Comparison of ENCODE assay signal across 21 mouse cellular contexts in genomic region chr17:25838904-25839303, GRCm38 (mm10). TPM values are rescaled to one million over a fixed set of nuclear protein-coding genes. Genes with fewer than 3 reads are reported as not detected.
DNase-seq lines count a peak whose midpoint lies in the region; ATAC-seq and TF ChIP-seq lines count a peak whose summit lies in the region.
"Had no signal": no experiment of that assay in that cellular context is flagged by ENCODE, and none has a peak within 500 bp of the region (broad histone marks: within the 10 kb centered on the region; RNA-seq: fewer than 3 reads in every experiment).

No protein-coding gene starts in this region.

- DNase-seq in embryonic facial prominence, embryonic 10.5 days (ENCODE audit: low spot score), result no peak
- no peak for DNase-seq in hindbrain, embryonic 11.5 days (ENCODE audit: low spot score)
- DNase-seq in hindbrain, postnatal 0 days (ENCODE audit: low spot score), result no peak
- DNase-seq in kidney, postnatal 10 days, result peak; percentile 14
- DNase-seq in kidney, adult 11 months, result no peak
- DNase-seq in embryo, embryonic 10.5 days (ENCODE audit: low spot score), result no peak
- DNase-seq: adrenal gland, postnatal 10 days; cerebellum, adult 9-10 months; heart, postnatal 10 days; left cerebral cortex, postnatal 4 days; lung, postnatal 10 days had no signal

- no peak overlapping the region for H3K27ac ChIP-seq in embryonic facial prominence, embryonic 13.5 days
- H3K27ac ChIP-seq in embryonic facial prominence, embryonic 10.5 days (replicated peaks), result no peak overlapping the region
- H3K27ac ChIP-seq in hindbrain, embryonic 11.5 days (ENCODE audit: low read depth, low read length), result peak overlapping the region; percentile 27; the same call in 1 of the 2 replicates
- no peak overlapping the region for H3K27ac ChIP-seq in hindbrain, postnatal 0 days
- peak overlapping the region; percentile 10; the same call in 1 of the 2 replicates for H3K27ac ChIP-seq in small intestine, adult 2 months (ENCODE audit: insufficient read depth, low read depth, low read length)
- H3K27ac ChIP-seq: embryonic facial prominence, embryonic 15.5 days; left cerebral cortex, adult 2 months; liver, embryonic 14.5 days; midbrain, embryonic 12.5 days; neural tube, embryonic 12.5 days had no signal

- H3K27me3 ChIP-seq in embryonic facial prominence, embryonic 13.5 days, result no peaks in the 10 kb centered on the region
- H3K27me3 ChIP-seq in embryonic facial prominence, embryonic 10.5 days (replicated peaks; ENCODE audit: low read depth, poor library complexity, severe bottlenecking), result no peaks in the 10 kb centered on the region
- no peaks in the 10 kb centered on the region for H3K27me3 ChIP-seq in hindbrain, embryonic 11.5 days (ENCODE audit: control insufficient read depth, insufficient read depth, low read length)
- no peaks in the 10 kb centered on the region for H3K27me3 ChIP-seq in hindbrain, postnatal 0 days (ENCODE audit: insufficient read depth, low read length)
- no peaks in the 10 kb centered on the region for H3K27me3 ChIP-seq in small intestine, adult 2 months (ENCODE audit: control insufficient read depth, insufficient read depth, low read length)
- H3K27me3 ChIP-seq: embryonic facial prominence, embryonic 15.5 days; midbrain, embryonic 12.5 days; neural tube, embryonic 12.5 days; Patski had no signal

- WGBS in embryonic facial prominence, embryonic 13.5 days, result 91% methylated on average over 4 of the region's 4 CpGs
- 85% methylated on average over 4 of the region's 4 CpGs for WGBS in embryonic facial prominence, embryonic 10.5 days
- WGBS in hindbrain, embryonic 11.5 days, result 86% methylated on average over 4 of the region's 4 CpGs
- WGBS in hindbrain, postnatal 0 days, result 85% methylated on average over 4 of the region's 4 CpGs
- WGBS in small intestine, adult 2 months, result 82% methylated on average over 4 of the region's 4 CpGs

- TF ChIP-seq CTCF in hindbrain, postnatal 0 days (IDR thresholded peaks at IDR 0.05; ENCODE audit: low read depth), result no peak
- no peak for TF ChIP-seq CTCF in small intestine, adult 2 months (IDR thresholded peaks at IDR 0.05; ENCODE audit: extremely low read depth, insufficient read length, insufficient replicate concordance, low read depth, low read length)

- H3K9ac ChIP-seq in embryonic facial prominence, embryonic 13.5 days, result 0 out of 2 replicates have a peak overlapping the region, but pooled peaks have one; percentile 6
- no peak overlapping the region for H3K9ac ChIP-seq in hindbrain, embryonic 11.5 days (ENCODE audit: low read depth, low read length)
- no peak overlapping the region for H3K9ac ChIP-seq in hindbrain, postnatal 0 days (replicated peaks; ENCODE audit: low read length)
- H3K9ac ChIP-seq: embryonic facial prominence, embryonic 15.5 days; liver, embryonic 14.5 days had no signal

- peaks cover 64% of the 10 kb centered on the region for H3K36me3 ChIP-seq in embryonic facial prominence, embryonic 13.5 days
- H3K36me3 ChIP-seq in embryonic facial prominence, embryonic 10.5 days (replicated peaks), result peaks cover 84% of the 10 kb centered on the region
- peaks cover 27% of the 10 kb centered on the region for H3K36me3 ChIP-seq in hindbrain, embryonic 11.5 days (ENCODE audit: control insufficient read depth, insufficient read depth, low read length)
- H3K36me3 ChIP-seq in hindbrain, postnatal 0 days (ENCODE audit: insufficient read depth, low read length), result peaks cover 37% of the 10 kb centered on the region
- H3K36me3 ChIP-seq in small intestine, adult 2 months (ENCODE audit: control insufficient read depth, insufficient read depth, low read length), result peaks cover 35% of the 10 kb centered on the region

- no peak overlapping the region for H3K4me3 ChIP-seq in embryonic facial prominence, embryonic 13.5 days
- no peak overlapping the region for H3K4me3 ChIP-seq in embryonic facial prominence, embryonic 10.5 days
- H3K4me3 ChIP-seq in hindbrain, embryonic 11.5 days (ENCODE audit: low read depth, low read length), result no peak overlapping the region
- no peak overlapping the region for H3K4me3 ChIP-seq in hindbrain, postnatal 0 days (ENCODE audit: low read length)
- H3K4me3 ChIP-seq in small intestine, adult 2 months (ENCODE audit: low read depth, low read length), result no peak overlapping the region
- H3K4me3 ChIP-seq: embryonic facial prominence, embryonic 15.5 days; left cerebral cortex, adult 2 months; midbrain, embryonic 12.5 days; neural tube, embryonic 12.5 days had no signal

- H3K9me3 ChIP-seq in embryonic facial prominence, embryonic 13.5 days, result no peaks in the 10 kb centered on the region
- H3K9me3 ChIP-seq in embryonic facial prominence, embryonic 10.5 days, result no peaks in the 10 kb centered on the region
- no peaks in the 10 kb centered on the region for H3K9me3 ChIP-seq in hindbrain, embryonic 11.5 days (ENCODE audit: control insufficient read depth, low read length)
- no peaks in the 10 kb centered on the region for H3K9me3 ChIP-seq in hindbrain, postnatal 0 days (ENCODE audit: low read length)
- H3K9me3 ChIP-seq: embryonic facial prominence, embryonic 15.5 days; midbrain, embryonic 12.5 days; neural tube, embryonic 12.5 days had no signal

- no peak for TF ChIP-seq POLR2A in small intestine, adult 2 months (IDR thresholded peaks at IDR 0.05; ENCODE audit: low read depth, low read length)

- no peak for ATAC-seq in embryonic facial prominence, embryonic 13.5 days (ENCODE audit: insufficient number of reproducible peaks, insufficient read depth, low FRiP score, low TSS enrichment, low read depth)
- no peak for ATAC-seq in hindbrain, embryonic 11.5 days (ENCODE audit: low FRiP score)
- ATAC-seq in hindbrain, postnatal 0 days, result no peak
- ATAC-seq: activated CD4-positive, CD25-positive, alpha-beta regulatory T cell, adult 4 months; CD4-positive, CD25-positive, alpha-beta regulatory T cell, adult 4 months; Patski had no signal

- peaks cover 48% of the 10 kb centered on the region for H3K4me1 ChIP-seq in embryonic facial prominence, embryonic 13.5 days
- peaks cover 57% of the 10 kb centered on the region for H3K4me1 ChIP-seq in embryonic facial prominence, embryonic 10.5 days
- H3K4me1 ChIP-seq in hindbrain, embryonic 11.5 days (replicated peaks; ENCODE audit: control insufficient read depth, insufficient read depth, low read length), result peaks cover 28% of the 10 kb centered on the region
- H3K4me1 ChIP-seq in hindbrain, postnatal 0 days (ENCODE audit: insufficient read depth, low read length), result peaks cover 43% of the 10 kb centered on the region
- H3K4me1 ChIP-seq in small intestine, adult 2 months (ENCODE audit: control insufficient read depth, insufficient read depth, insufficient read length, low read length), result peaks cover 45% of the 10 kb centered on the region

- H3K4me2 ChIP-seq in embryonic facial prominence, embryonic 13.5 days, result no peak overlapping the region
- H3K4me2 ChIP-seq in hindbrain, embryonic 11.5 days (replicated peaks; ENCODE audit: low read depth, low read length), result no peak overlapping the region
- H3K4me2 ChIP-seq in hindbrain, postnatal 0 days (ENCODE audit: low read depth, low read length), result no peak overlapping the region
- H3K4me2 ChIP-seq: embryonic facial prominence, embryonic 15.5 days; midbrain, embryonic 12.5 days had no signal

RNA-seq across cellular contexts. Expression of gene Rhbdl1, which starts 1.8 kb away (rescaled TPM):
- 1.4 and 2.7 TPM in 2 replicates for polyA plus RNA-seq in embryonic facial prominence, embryonic 13.5 days (2015; fragmentation: Nextera tagmentation; extraction: Ambion mirVana)
- polyA plus RNA-seq in embryonic facial prominence, embryonic 10.5 days (2016; fragmentation: Nextera tagmentation; extraction: Ambion mirVana), result 1.2 and 1.4 TPM in 2 replicates
- polyA plus RNA-seq in hindbrain, embryonic 11.5 days (2014; fragmentation: Nextera tagmentation; extraction: Ambion mirVana), result 3.1 TPM in 2 replicates
- total RNA-seq in hindbrain, postnatal 0 days (2014; rRNA removed), result 122 and 135 TPM in 2 replicates
- 78.6 and 80.0 TPM in 2 replicates for polyA plus RNA-seq in hindbrain, postnatal 0 days (2015; fragmentation: Nextera tagmentation; extraction: Ambion mirVana)
- polyA plus RNA-seq in small intestine, adult 2 months (2012; rRNA removed), result 6.9 and 10.6 TPM in 2 replicates
- polyA plus RNA-seq: CD4-positive, CD25-positive, alpha-beta regulatory T cell, adult 4 months had no signal

RNA-seq across cellular contexts. Expression of gene Gm20683, which starts 2.7 kb away (rescaled TPM):
- polyA plus RNA-seq in embryonic facial prominence, embryonic 13.5 days (2015; fragmentation: Nextera tagmentation; extraction: Ambion mirVana), result 1.3 and 2.9 TPM in 2 replicates
- 0.92 and 1.4 TPM in 2 replicates for polyA plus RNA-seq in embryonic facial prominence, embryonic 10.5 days (2016; fragmentation: Nextera tagmentation; extraction: Ambion mirVana)
- polyA plus RNA-seq in hindbrain, embryonic 11.5 days (2014; fragmentation: Nextera tagmentation; extraction: Ambion mirVana), result 1.3 and 1.7 TPM in 2 replicates
- total RNA-seq in hindbrain, postnatal 0 days (2014; rRNA removed), result 22.8 and 40.0 TPM in 2 replicates
- polyA plus RNA-seq in hindbrain, postnatal 0 days (2015; fragmentation: Nextera tagmentation; extraction: Ambion mirVana), result 12.6 and 12.9 TPM in 2 replicates
- polyA plus RNA-seq in small intestine, adult 2 months (2012; rRNA removed), result 28.3 and 55.5 TPM in 2 replicates

RNA-seq across cellular contexts. Expression of gene Stub1, which starts 5.7 kb away (rescaled TPM):
- 319 and 353 TPM in 2 replicates for polyA plus RNA-seq in embryonic facial prominence, embryonic 13.5 days (2015; fragmentation: Nextera tagmentation; extraction: Ambion mirVana)
- 396 and 400 TPM in 2 replicates for polyA plus RNA-seq in embryonic facial prominence, embryonic 10.5 days (2016; fragmentation: Nextera tagmentation; extraction: Ambion mirVana)
- polyA plus RNA-seq in hindbrain, embryonic 11.5 days (2014; fragmentation: Nextera tagmentation; extraction: Ambion mirVana), result 290 and 306 TPM in 2 replicates
- 271 and 273 TPM in 2 replicates for total RNA-seq in hindbrain, postnatal 0 days (2014; rRNA removed)
- polyA plus RNA-seq in hindbrain, postnatal 0 days (2015; fragmentation: Nextera tagmentation; extraction: Ambion mirVana), result 369 and 370 TPM in 2 replicates
- polyA plus RNA-seq in small intestine, adult 2 months (2012; rRNA removed), result 76.7 and 141 TPM in 2 replicates

RNA-seq across cellular contexts. Expression of gene Rhot2, which starts 5.7 kb away (rescaled TPM):
- 26.4 and 31.4 TPM in 2 replicates for polyA plus RNA-seq in embryonic facial prominence, embryonic 13.5 days (2015; fragmentation: Nextera tagmentation; extraction: Ambion mirVana)
- 26.3 and 27.2 TPM in 2 replicates for polyA plus RNA-seq in embryonic facial prominence, embryonic 10.5 days (2016; fragmentation: Nextera tagmentation; extraction: Ambion mirVana)
- 7.9 and 9.3 TPM in 2 replicates for polyA plus RNA-seq in hindbrain, embryonic 11.5 days (2014; fragmentation: Nextera tagmentation; extraction: Ambion mirVana)
- 39.8 and 64.1 TPM in 2 replicates for total RNA-seq in hindbrain, postnatal 0 days (2014; rRNA removed)
- 14.6 and 15.8 TPM in 2 replicates for polyA plus RNA-seq in hindbrain, postnatal 0 days (2015; fragmentation: Nextera tagmentation; extraction: Ambion mirVana)
- polyA plus RNA-seq in small intestine, adult 2 months (2012; rRNA removed), result 54.9 and 87.5 TPM in 2 replicates

RNA-seq across cellular contexts. Expression of gene Jmjd8, which starts 10.2 kb away (rescaled TPM):
- 48.3 and 52.8 TPM in 2 replicates for polyA plus RNA-seq in embryonic facial prominence, embryonic 13.5 days (2015; fragmentation: Nextera tagmentation; extraction: Ambion mirVana)
- 50.5 and 55.1 TPM in 2 replicates for polyA plus RNA-seq in embryonic facial prominence, embryonic 10.5 days (2016; fragmentation: Nextera tagmentation; extraction: Ambion mirVana)
- 46.3 and 54.0 TPM in 2 replicates for polyA plus RNA-seq in hindbrain, embryonic 11.5 days (2014; fragmentation: Nextera tagmentation; extraction: Ambion mirVana)
- total RNA-seq in hindbrain, postnatal 0 days (2014; rRNA removed), result 57.0 and 61.0 TPM in 2 replicates
- polyA plus RNA-seq in hindbrain, postnatal 0 days (2015; fragmentation: Nextera tagmentation; extraction: Ambion mirVana), result 38.6 and 41.3 TPM in 2 replicates
- 30.2 and 47.3 TPM in 2 replicates for polyA plus RNA-seq in small intestine, adult 2 months (2012; rRNA removed)

Comparison
In these comparisons a context has a peak if more than half of its experiments do, and no peak if none do; other contexts are left out.
1. H3K27ac ChIP-seq: peak in hindbrain, embryonic 11.5 days (single experiment) and small intestine, adult 2 months (single experiment); none in embryonic facial prominence, embryonic 13.5 days (single experiment), embryonic facial prominence, embryonic 10.5 days (single experiment) and hindbrain, postnatal 0 days (single experiment).